Mouse (Mus musculus): ENCODE measurements around the gene Gatm.

Gatm gene

DNA sequence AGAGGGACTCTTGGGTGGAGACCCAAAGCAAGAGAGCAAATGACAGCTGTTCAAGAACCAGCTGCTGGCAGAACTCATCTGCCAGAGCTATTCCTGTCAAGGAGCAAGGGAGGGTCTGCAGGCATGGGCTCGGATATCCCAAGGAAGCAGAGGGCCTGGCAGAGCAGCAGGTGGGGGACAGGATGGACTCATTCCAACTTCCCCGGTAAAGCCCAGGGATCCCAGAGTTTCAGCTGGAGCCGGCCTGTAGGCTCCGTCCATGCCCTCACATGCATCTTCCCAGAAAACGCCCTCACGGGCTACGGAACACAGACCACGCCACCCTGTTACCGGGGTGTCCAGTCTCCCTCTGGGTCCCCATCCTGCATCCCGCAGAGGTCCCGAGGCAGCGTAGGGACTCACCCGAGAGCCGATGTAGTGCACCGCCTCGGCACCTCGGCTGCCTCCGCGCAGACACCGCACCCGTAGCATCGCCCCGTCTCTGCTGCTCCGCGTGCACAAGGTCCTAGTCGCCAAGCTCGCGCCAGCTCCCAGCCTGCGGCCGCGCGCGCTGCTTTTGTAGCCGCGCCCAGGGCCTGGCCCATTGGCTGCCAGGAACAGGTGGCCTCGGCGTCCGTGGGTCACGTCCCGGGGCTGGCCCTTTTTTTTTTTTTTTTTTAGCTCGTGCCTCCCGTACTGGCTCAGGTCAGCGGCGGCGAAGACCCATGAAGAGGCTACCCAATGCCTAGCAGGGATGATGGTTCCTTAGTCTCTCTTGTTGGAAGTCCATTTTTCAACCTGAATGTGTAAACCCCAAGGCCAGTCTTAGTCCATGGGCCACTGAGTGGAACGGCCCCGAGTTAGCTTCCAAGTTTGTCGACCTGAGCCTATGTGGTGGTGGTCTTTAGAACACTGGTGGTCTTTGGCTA is at the start of gene Gatm:
Gene Gatm (minus strand): TSS at position 558 of the 908 bp plus-strand sequence.
- peak; percentile 43 for DNase-seq (ENCODE audit: low spot score)

DNA sequence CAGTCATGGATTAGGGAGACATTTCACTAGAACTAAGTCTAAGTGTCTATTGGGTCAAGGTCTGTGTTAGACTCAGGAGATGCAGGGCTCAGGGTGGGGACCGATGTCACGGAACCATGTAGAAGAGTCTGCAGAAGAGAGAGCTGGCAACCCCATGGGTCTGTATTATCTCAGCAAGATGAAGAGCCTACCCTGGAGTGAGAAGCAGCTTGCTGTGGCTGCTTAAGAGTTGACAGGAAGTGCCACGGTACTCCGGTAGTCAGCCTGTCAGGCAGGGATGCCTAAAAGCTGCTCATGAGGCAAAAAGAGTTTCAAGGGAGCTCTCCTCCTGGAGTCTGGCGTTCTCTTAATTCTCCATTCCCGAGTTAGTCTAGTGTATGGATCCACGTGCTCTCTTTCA is 48.7 kb upstream of the Gatm start:
- no peak for DNase-seq (ENCODE audit: low spot score)

DNA sequence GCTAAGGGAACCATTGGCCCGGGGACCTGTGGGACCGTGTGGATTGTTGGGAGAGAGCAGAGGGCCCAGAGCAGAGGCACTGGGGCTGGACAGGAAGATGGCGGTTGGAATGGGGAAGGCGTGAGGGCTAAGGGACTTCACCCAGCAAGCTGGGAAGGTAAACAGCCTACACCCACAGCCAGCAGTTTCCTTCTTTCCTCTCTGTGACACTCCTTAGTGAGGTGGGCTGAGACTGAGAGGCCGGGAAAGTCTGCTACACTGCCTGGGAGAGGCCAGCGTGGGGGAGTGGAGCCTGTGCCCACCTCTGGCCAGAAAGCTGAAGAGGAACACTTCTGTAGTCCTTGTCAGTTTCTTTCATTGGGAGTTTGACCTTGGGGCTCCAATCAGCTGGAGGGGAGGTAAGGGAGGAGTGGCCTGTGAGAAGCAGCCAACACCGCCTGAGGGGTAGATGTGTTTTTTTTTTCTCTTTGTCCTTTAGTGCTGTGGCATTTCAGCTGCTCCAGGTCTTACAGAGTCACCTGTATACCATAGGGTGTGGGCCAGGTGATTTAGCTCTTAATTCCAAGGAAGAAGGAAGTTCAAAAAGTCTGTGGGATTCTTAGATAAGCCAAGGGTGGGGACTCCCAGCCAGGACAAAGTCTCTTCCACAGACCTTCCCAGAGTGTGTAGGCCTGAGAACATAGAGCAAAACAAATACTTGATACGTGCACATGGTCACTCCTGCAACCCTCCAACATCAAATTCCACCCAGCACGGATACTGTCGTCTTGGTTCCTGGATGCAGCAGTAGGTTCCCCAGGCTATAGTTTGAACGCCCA is 46.8 kb upstream of the Gatm start:
- no peak for DNase-seq (ENCODE audit: low spot score)

GRCm38 (mm10) chr2:122656767-122657166 is 45.7 kb upstream of the Gatm start:
- DNase-seq (ENCODE audit: low spot score): no peak

- DNase-seq (ENCODE audit: low spot score): no peak
Observed at GRCm38 (mm10) chr2:122656052-122656451, 44.9 kb upstream of the Gatm start.

DNA sequence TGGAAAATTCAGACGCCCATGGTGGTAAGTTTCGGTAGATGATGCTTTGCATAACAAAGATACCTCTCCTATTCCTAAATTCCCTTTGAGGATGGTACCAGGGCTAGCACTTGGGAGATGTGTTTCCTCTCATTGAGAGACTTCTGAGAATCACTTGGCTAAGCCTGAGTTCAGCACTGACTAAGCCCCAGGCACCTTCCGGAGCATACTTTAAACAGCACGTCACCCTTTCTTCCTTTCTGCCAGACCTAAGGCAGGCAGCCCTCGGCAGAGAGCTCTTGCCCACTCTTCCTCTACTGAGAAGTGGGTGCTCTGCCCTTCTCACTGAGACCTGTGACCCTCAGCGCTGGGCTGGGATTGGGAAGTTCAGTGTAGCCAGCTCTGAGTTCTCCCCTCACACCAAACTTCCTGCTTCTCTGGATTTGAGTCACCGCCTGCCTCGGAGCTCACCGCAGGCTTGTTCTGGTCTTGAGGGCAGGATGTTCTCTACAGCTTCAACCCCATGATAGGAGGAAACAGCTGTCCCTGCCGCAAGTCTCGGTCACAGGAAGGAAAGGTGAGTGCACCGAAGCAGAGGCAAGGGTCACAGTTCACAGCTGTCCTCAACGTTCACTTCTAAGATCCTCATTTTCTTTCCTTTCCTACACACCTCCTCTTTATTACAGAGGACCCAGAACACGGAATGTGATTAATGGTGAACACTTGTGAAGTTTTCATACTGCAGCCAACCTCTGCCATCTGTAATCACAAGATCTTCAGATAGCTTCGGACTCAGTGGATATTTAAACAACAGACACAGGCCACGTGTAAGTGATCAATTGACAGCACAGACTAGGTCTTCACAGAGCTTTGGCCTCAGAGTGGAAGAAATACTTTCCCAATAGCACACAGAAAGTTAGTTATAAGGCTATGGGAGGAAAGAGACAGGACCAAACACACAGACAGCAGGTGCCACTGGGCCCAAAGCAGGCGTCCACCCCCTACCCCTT is 41.3 kb upstream of the Gatm start:
- peak; percentile 61 for DNase-seq (ENCODE audit: low spot score)

- no peak for DNase-seq (ENCODE audit: low spot score)
Observed at GRCm38 (mm10) chr2:122638673-122639072, 27.6 kb upstream of the Gatm start.

- DNase-seq (ENCODE audit: low spot score): no peak
Observed at GRCm38 (mm10) chr2:122638029-122638428, 26.9 kb upstream of the Gatm start.

DNA sequence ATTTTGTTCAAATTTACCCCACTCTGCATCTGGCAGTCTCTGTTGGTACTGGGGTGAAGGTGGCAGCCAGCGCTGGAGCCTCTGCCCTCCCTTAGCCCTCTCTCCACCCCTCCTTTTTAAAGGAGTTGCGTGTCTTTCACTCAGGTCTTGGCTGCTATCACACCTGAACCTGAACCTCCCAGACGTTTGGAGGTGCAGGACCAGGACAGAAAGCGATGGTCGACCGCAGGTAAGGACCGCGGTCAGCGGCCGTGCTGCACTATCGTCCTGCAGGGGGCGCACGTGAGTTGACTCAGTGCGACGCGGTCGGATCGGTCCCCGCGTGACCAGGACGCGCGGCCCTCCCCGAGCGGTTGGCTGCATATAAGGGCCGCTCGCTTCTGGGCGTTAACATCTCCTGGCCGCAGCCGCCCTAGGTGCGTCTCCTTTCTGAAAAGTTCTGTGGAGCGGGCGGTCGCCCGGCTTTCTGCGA is 26.5 kb upstream of the Gatm start:
- peak; percentile 58 for DNase-seq (ENCODE audit: low spot score)

DNA sequence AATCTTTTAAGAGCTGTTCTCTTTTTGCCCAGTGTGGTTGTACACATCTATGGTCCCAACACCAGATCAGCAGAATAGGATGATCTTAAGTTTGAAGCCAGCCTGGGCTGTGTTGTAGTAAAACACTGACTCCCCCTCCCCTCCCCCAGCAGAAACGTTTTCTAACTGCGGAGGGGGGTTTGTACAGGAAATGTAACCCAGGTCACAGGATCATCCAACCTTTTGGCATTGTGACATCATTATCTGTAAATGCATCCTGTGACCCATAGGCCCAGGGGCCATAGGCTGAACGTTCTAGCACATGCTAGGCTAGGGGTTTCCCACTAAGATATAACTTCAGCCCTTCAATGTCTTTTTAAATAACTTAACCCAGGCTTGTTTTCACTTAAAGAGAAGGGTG is 25.6 kb upstream of the Gatm start, which contains the start of gene AA467197:
Gene AA467197 (plus strand): TSS at position 301 of the 400 bp plus-strand sequence.
- DNase-seq (ENCODE audit: low spot score): no peak

DNA sequence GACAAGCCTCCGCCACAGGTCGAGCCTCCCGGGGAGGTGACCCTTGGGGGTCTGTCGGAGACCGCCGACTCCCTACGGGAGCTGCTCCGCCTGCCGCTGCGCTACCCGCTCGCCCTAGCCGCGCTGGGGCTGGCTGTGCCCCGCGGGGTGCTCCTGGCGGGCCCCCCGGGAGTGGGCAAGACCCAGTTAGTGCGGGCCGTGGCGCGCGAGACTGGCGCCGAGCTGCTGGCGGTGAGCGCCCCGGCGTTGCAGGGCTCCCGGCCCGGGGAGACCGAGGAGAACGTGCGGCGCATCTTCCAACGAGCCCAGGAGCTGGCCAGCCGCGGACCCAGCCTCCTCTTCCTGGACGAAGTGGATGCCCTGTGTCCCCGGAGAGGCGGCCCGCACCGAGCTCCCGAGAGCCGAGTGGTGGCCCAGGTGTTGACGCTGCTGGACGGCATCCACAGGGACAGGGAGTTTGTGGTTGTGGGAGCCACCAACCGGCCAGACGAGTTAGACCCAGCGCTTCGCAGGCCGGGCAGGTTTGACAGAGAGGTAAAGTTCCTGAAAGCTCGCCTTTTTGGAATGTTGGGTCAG is 20.2 kb upstream of the Gatm start:
- peak; percentile 52 for DNase-seq (ENCODE audit: low spot score)

DNA sequence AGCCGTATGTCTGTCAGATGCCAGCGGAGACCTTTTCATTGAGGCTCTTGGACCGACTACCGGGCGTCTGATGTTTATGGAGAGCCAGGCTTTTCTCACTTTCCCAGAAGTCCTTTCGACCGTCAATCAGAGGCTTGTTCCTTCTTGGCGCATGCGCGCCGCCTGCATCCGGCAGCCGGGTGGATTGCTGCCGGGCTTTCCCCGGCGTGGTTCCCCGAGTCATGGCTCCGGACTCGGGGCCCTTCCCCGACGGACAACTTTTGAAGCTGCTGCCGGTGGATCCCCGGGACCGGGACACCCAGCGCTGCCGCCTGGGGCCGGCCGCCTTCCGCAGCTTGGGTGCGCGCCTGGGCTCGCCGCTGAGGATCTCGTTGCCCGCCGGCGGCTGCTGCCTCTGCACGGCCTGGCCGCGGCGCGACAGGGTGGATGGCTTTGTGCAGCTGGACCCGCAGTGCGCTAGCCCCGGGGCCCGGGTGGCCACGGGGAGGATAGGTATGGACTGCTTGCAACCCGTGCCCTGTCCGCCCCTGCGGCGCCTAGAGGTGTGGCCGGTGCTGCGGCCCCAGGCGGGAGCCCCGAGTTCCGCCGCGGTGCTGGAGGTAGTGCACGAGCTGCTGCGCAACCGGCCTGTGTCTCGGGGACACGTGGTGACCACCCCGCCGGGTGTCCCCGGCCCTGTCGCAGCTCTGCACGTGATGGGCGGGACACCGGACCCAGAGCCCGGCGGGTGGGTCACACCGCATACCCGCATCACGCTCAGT is 19.5 kb upstream of the Gatm start:
- peak; percentile 90 for DNase-seq (ENCODE audit: low spot score)

GRCm38 (mm10) chr2:122629871-122630270 is 18.8 kb upstream of the Gatm start:
- DNase-seq (ENCODE audit: low spot score): no peak

- peak; percentile 89 for DNase-seq (ENCODE audit: low spot score)
Observed at GRCm38 (mm10) chr2:122628976-122629375, 17.9 kb upstream of the Gatm start.

DNA sequence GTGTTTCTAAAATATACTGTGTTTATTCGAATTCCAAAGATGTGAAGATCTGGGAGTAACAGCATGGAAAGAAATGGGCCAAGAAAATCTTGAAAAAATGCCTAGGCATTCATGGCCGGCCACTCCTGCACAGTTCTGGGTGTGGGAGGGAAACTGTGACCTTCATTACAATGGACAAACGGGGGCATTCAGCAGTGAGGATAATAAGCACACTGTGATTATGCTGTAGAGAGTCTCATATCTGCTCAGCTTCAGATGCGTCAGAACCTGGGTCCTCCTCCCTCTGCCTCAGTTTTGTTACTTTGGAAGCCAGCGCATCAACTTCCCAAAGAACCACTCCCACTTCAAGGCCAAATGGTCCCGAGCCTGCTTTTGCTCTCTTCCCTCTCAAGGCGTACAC is 14.8 kb upstream of the Gatm start:
- no peak for DNase-seq (ENCODE audit: low spot score)

- DNase-seq (ENCODE audit: low spot score): no peak
Observed at GRCm38 (mm10) chr2:122621337-122622110, 10.4 kb upstream of the Gatm start.

DNA sequence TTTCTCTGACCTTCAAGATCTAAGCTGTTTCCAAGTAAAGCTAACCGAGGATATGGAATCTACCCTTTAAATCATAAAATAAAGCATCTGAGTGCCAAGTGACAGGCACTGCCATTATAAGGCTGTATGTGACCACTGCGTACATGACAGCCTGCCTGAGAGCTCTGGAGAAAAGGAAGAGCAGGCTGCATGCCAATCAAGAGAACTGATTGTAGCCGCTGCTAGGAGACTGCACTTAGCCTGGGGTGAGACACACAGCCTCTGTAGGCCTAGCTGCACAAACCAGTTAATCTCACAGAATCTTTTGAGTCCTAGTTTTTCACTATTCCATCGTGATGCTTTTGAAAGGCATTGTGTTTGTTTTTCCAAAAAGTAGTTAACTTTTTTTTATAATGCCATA is 7.6 kb upstream of the Gatm start:
- DNase-seq (ENCODE audit: low spot score): no peak

- no peak for DNase-seq (ENCODE audit: low spot score)
Observed at GRCm38 (mm10) chr2:122617792-122618191, 6.7 kb upstream of the Gatm start.

DNA sequence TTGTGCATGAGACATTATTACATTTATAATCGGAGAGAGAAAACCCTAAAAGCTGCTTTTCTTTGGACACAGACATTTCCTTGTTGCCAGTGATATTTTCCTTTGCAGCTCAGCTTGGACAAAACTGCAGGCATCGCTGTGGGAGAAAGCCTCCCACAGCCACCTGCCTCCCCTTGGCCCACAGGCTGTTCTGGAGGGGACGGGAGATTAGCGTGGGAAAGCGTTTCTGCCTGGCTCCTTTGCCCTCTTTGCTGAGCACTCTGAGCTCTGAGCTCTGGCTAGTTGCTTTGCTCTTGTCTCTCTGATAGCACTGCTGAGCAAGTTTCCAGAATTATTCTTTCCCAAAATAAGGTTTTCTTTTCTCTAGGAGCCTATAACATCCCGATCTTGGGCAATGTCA is 5.1 kb upstream of the Gatm start:
- DNase-seq (ENCODE audit: low spot score): no peak

GRCm38 (mm10) chr2:122611654-122611973 is 511 bp upstream of the Gatm start:
- no peak for DNase-seq (ENCODE audit: low spot score)

Measured in lung, postnatal 25 days (tissue).